ENCODE assay signal across 13 mouse cellular contexts in genomic region chr3:95664940-95665352, GRCm38 (mm10). TPM values are rescaled to one million over a fixed set of nuclear protein-coding genes. Genes with fewer than 3 reads are reported as not detected.
DNase-seq lines count a peak whose midpoint lies in the region; ATAC-seq and TF ChIP-seq lines count a peak whose summit lies in the region.
"Had no signal": no experiment of that assay in that cellular context is flagged by ENCODE, and none has a peak within 500 bp of the region (broad histone marks: within the 10 kb centered on the region; RNA-seq: fewer than 3 reads in every experiment).

No protein-coding gene starts in this region.

- no peak for TF ChIP-seq POLR2A in thymus, adult 2 months (IDR thresholded peaks at IDR 0.05; ENCODE audit: control insufficient read depth, extremely low read depth, insufficient read depth, low read length, poor library complexity)

- no peak overlapping the region for H3K9ac ChIP-seq in intestine, postnatal 0 days (ENCODE audit: low read depth, low read length)
- no peak overlapping the region for H3K9ac ChIP-seq in hindbrain, embryonic 12.5 days
- H3K9ac ChIP-seq: midbrain, embryonic 15.5 days had no signal

- intact Hi-C loops in heart, postnatal 36 days (cut with DNase I), result no loop called here

- no peak overlapping the region for H3K4me2 ChIP-seq in intestine, postnatal 0 days (replicated peaks; ENCODE audit: low read depth)
- no peak overlapping the region for H3K4me2 ChIP-seq in hindbrain, embryonic 12.5 days (replicated peaks)
- H3K4me2 ChIP-seq: midbrain, embryonic 15.5 days had no signal

- H3K4me1 ChIP-seq in thymus, adult 2 months (replicated peaks; ENCODE audit: control insufficient read depth, insufficient read depth, low read length), result peaks cover 55% of the 10 kb centered on the region
- peaks cover 17% of the 10 kb centered on the region for H3K4me1 ChIP-seq in intestine, postnatal 0 days (replicated peaks; ENCODE audit: control insufficient read depth, insufficient read depth, low read length)
- H3K4me1 ChIP-seq in hindbrain, embryonic 12.5 days, result peaks cover 58% of the 10 kb centered on the region

- DNase-seq in heart, adult 11 months, result peak; percentile 91
- no peak for DNase-seq in heart, postnatal 36 days
- DNase-seq in thymus, adult 2 months, result no peak
- DNase-seq in thymus, postnatal 0 days (ENCODE audit: low spot score), result no peak
- DNase-seq in frontal cortex, postnatal 25 days (ENCODE audit: low spot score in 2 of 2), result no peak
- DNase-seq in gastrocnemius, adult 8-10 months (ENCODE audit: low spot score in 2 of 2), result no peak
- DNase-seq: adrenal gland, postnatal 25 days had no signal

- no peak overlapping the region for H3K4me3 ChIP-seq in thymus, adult 2 months (ENCODE audit: control insufficient read depth, insufficient read depth, low read length)
- no peak overlapping the region for H3K4me3 ChIP-seq in intestine, postnatal 0 days (ENCODE audit: low read depth, low read length)
- no peak overlapping the region for H3K4me3 ChIP-seq in hindbrain, embryonic 12.5 days
- H3K4me3 ChIP-seq: midbrain, embryonic 15.5 days had no signal

- ATAC-seq in intestine, postnatal 0 days, result no peak
- ATAC-seq in hindbrain, embryonic 12.5 days (ENCODE audit: low FRiP score), result no peak
- ATAC-seq: forebrain, embryonic 16.5 days; hindbrain, postnatal 0 days; midbrain, embryonic 15.5 days had no signal

- 84% methylated on average over 4 of the region's 4 CpGs for WGBS in thymus, adult 2 months
- 82% methylated on average over 4 of the region's 4 CpGs for WGBS in intestine, postnatal 0 days
- WGBS in hindbrain, embryonic 12.5 days, result 89% methylated on average over 4 of the region's 4 CpGs

- no peak for TF ChIP-seq CTCF in thymus, adult 2 months (IDR thresholded peaks at IDR 0.05; ENCODE audit: borderline replicate concordance, control insufficient read depth, extremely low read depth, insufficient read depth, low read length, poor library complexity)
- no peak for TF ChIP-seq CTCF in intestine, postnatal 0 days (IDR thresholded peaks at IDR 0.05; ENCODE audit: low read depth)

- no peaks in the 10 kb centered on the region for H3K9me3 ChIP-seq in intestine, postnatal 0 days (ENCODE audit: control insufficient read depth)
- H3K9me3 ChIP-seq in hindbrain, embryonic 12.5 days (replicated peaks), result no peaks in the 10 kb centered on the region
- H3K9me3 ChIP-seq: G1E; midbrain, embryonic 15.5 days had no signal

- peaks cover 48% of the 10 kb centered on the region for H3K36me3 ChIP-seq in thymus, adult 2 months (ENCODE audit: control insufficient read depth, insufficient read depth, low read length)
- peaks cover 21% of the 10 kb centered on the region for H3K36me3 ChIP-seq in intestine, postnatal 0 days (ENCODE audit: control insufficient read depth, insufficient read depth)
- H3K36me3 ChIP-seq in hindbrain, embryonic 12.5 days, result peaks cover 54% of the 10 kb centered on the region
- H3K36me3 ChIP-seq: midbrain, embryonic 15.5 days had no signal

- no peaks in the 10 kb centered on the region for H3K27me3 ChIP-seq in thymus, adult 2 months (ENCODE audit: control insufficient read depth, insufficient read depth, low read length)
- H3K27me3 ChIP-seq in intestine, postnatal 0 days (replicated peaks; ENCODE audit: control insufficient read depth, insufficient read depth, low read length), result no peaks in the 10 kb centered on the region
- H3K27me3 ChIP-seq in hindbrain, embryonic 12.5 days, result no peaks in the 10 kb centered on the region
- H3K27me3 ChIP-seq: midbrain, embryonic 15.5 days had no signal

- peak overlapping the region; percentile 65 for H3K27ac ChIP-seq in thymus, adult 2 months (ENCODE audit: control insufficient read depth, insufficient read depth, low read length)
- H3K27ac ChIP-seq in intestine, postnatal 0 days (ENCODE audit: low read depth, low read length), result peak overlapping the region; percentile 47
- H3K27ac ChIP-seq in hindbrain, embryonic 12.5 days, result no peak overlapping the region
- H3K27ac ChIP-seq: hindbrain, postnatal 0 days; midbrain, embryonic 15.5 days had no signal

RNA-seq across cellular contexts. Expression of gene Mcl1, which starts 6.4 kb away (rescaled TPM):
- total RNA-seq in heart, postnatal 36 days (2021), result 100 to 1,000 TPM; 151 to 156 TPM
- 145 and 198 TPM in 2 replicates for polyA plus RNA-seq in thymus, adult 2 months (2012; rRNA removed)
- polyA plus RNA-seq in thymus, postnatal 0 days (2015; fragmentation: Nextera tagmentation; extraction: Ambion mirVana), result 81.3 and 91.3 TPM in 2 replicates
- polyA plus RNA-seq in intestine, postnatal 0 days (2015; fragmentation: Nextera tagmentation; extraction: Ambion mirVana), result 52.4 and 53.3 TPM in 2 replicates
- polyA plus RNA-seq in hindbrain, embryonic 12.5 days (2016; fragmentation: Nextera tagmentation; extraction: Ambion mirVana), result 86.4 TPM in 2 replicates
- total RNA-seq in gastrocnemius, adult 8-10 months (2022), result 100 to 1,000 TPM in 3 of 4 experiments, 10 to 100 TPM in 1; 95.7 to 113 (median 106) TPM

RNA-seq across cellular contexts. Expression of gene Adamtsl4, which starts 22.8 kb away (rescaled TPM):
- total RNA-seq in heart, postnatal 36 days (2021), result 10 to 100 TPM; 62.2 to 67.6 TPM
- 3.1 and 4.1 TPM in 2 replicates for polyA plus RNA-seq in thymus, adult 2 months (2012; rRNA removed)
- 0.91 and 2.0 TPM in 2 replicates for polyA plus RNA-seq in thymus, postnatal 0 days (2015; fragmentation: Nextera tagmentation; extraction: Ambion mirVana)
- 3.2 and 3.8 TPM in 2 replicates for polyA plus RNA-seq in intestine, postnatal 0 days (2015; fragmentation: Nextera tagmentation; extraction: Ambion mirVana)
- polyA plus RNA-seq in hindbrain, embryonic 12.5 days (2016; fragmentation: Nextera tagmentation; extraction: Ambion mirVana), result 0.65 and 1.2 TPM in 2 replicates
- 10 to 100 TPM; 13.8 to 23.4 (median 18.2) TPM for total RNA-seq in gastrocnemius, adult 8-10 months (2022)
- polyA plus RNA-seq: G1E had no signal

RNA-seq across cellular contexts. Expression of gene Ensa, which starts 40.2 kb away (rescaled TPM):
- total RNA-seq in heart, postnatal 36 days (2021), result 10 to 100 TPM; 73.0 to 75.0 TPM
- polyA plus RNA-seq in thymus, adult 2 months (2012; rRNA removed), result 17.1 and 18.3 TPM in 2 replicates
- 58.5 and 65.4 TPM in 2 replicates for polyA plus RNA-seq in thymus, postnatal 0 days (2015; fragmentation: Nextera tagmentation; extraction: Ambion mirVana)
- 44.0 and 48.2 TPM in 2 replicates for polyA plus RNA-seq in intestine, postnatal 0 days (2015; fragmentation: Nextera tagmentation; extraction: Ambion mirVana)
- 91.3 and 97.5 TPM in 2 replicates for polyA plus RNA-seq in hindbrain, embryonic 12.5 days (2016; fragmentation: Nextera tagmentation; extraction: Ambion mirVana)
- total RNA-seq in gastrocnemius, adult 8-10 months (2022), result 100 to 1,000 TPM; 104 to 118 (median 108) TPM
